Mouse (Mus musculus) cerebellum, adult (tissue): ENCODE results near the gene Shq1.

Experiments used
- ATAC-seq: cut with Nextera tagmentation; 2 replicates; pipeline ENCODE4 v1.9.2; 2017; ENCODE audit warnings: mild to moderate bottlenecking, moderate library complexity, mixed read lengths; ENCODE audit not compliant: insufficient number of reproducible peaks, low FRiP score, low TSS enrichment

The Shq1 gene

DNA sequence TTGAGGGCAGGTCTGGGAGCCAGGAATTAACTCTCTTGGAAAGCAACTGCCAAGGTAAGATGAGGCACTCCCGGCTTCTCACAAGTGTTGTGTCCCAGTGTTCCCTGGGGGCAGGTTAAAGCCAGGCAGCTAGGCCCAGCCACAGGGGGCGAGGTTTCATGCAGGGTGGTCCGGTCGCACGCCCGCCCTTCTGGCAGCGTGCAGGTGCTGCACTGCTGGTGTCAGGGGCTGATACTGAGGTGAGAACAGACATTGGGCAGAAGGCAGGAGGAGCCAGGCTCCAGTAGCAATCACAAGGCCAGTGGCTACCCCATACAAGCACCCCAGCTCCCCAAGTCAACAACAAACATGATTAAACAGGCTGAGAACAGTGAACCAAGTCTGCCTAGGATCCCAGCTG lies 132.4 kb downstream of the Shq1 start:
- no peak for ATAC-seq

DNA sequence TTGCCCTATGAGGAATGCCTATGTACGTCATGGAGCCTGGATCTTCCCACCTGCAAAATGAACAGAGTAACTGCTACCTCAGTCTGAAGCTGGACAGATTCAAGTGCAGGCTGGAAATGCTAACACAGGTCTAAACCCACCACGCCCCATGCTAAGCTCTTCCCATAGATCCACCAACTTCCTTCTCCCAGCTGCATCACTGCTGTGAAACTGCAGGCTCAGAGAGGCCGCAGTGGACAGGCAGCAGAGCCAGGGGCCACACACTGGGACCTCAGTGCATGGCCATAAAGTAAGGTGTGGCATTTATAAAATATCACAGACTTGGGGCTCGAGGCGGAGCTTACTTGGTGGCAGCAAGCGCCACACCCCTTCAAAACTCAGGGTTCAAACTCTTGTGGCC lies 133.0 kb downstream of the Shq1 start:
- ATAC-seq = no peak

DNA sequence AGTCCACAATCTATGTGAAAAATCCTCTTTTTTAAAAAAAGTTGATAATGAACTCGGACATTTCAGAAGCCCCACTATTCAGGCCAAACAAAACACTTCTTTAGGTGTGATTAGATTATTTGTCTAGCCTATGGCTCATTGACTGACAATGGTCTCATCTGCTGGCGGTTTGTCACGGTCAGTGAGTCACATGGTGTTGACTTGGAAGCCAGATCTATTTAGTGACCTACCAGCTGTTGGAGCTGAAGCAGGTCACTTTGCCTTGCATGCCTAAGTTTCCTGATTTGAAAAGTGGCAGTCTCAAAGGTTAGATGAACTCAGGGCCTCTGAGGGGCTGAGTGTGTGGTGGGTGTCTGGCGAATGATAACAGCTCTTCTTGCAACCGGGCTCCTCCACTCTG lies 133.9 kb downstream of the Shq1 start:
- no peak for ATAC-seq

DNA sequence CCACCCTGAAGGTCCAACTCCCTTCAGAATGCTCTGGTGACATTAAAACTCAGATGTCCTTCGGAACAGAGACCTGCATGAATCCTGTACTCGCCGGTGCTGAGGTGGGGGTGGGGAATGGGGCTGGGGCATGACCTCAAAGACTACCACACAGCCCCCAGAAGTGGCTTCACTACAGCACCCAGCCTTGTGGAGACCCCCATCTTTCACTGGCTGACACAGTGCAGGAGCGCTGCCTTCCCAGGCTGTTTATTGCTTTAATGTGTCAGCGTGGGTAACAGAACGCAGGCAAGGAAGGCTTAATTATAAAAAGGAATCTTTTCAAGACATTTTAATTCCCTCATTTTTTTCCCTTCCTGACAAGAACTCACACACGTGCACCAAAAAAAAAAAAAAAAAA lies 137.6 kb downstream of the Shq1 start:
- no peak for ATAC-seq

DNA sequence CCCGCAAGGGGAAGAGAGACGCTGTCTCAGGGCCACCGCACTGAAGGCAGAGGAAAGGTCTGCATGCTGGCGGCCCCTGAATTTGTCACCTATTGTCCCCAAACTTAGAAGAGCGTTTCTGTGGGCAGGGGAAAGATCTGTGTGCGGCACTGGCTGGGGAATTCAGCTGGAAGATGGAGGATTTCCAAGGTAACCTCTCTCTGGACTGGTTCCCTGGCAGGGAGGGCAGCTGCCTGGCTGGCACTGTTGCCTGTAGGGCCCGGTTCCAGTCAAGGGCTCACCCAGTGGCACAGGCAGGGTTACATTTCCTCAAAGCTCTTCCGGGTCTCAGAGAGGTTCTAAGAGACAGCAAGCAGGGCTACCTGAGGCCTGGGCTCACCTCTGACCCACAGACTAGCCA lies 138.6 kb downstream of the Shq1 start:
- no peak for ATAC-seq

DNA sequence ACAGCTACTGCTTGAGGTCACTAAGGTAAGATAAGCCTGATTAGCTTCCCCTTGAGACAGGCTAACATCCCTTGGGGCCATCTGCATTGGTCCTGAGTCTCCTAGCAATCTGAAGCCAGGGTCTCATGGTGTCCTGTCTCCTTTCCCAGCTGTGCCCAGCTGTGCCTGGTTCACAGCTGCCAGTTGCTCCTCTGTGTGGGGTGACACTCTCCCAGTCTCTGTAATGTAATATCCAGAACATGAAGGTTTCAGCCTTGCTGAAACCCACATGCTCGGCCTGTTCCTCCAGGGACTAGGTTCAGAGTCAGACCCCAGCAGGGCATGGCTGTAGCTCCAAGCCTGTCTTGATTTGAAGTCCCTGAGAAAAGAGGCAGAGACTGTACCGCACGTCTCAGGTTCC lies 141.3 kb downstream of the Shq1 start:
- no peak for ATAC-seq

DNA sequence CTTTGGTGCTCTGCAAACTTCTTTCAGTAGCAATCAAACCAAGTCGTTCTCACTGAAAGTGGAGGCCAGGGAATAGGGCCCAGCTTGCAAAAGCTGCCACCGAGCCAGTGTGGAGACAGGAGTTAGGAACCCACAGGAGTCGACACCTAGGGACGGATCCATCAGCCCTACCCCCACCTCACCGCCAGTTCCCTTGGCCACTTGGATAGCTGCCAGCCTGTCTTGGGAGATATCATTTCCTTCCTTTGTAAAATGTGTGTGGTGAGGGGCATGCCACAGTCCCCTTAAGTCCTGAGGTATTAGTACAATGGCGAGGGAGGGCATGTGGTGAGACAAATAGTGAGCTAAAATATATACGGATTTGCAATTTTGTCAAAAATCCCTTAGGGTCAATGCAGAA lies 142.4 kb downstream of the Shq1 start:
- ATAC-seq = no peak

DNA sequence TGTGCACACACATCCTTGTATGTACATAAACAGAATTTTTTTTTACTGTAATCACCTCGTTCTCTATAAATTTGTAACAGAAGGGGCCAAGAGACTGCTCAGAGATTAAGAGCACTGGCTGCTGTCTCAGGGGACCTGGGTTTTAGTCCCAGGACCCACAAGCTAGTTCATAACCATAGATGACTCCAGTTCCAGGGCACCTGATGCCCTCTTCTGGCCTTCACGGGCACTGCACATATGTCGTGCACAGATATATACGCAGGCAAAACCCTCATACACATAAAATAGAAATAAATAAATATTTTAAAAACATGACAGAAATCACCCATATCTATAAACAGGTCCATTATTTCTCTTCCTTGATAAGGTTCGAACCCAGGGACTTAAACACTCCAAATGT lies 143.0 kb downstream of the Shq1 start:
- no peak for ATAC-seq

DNA sequence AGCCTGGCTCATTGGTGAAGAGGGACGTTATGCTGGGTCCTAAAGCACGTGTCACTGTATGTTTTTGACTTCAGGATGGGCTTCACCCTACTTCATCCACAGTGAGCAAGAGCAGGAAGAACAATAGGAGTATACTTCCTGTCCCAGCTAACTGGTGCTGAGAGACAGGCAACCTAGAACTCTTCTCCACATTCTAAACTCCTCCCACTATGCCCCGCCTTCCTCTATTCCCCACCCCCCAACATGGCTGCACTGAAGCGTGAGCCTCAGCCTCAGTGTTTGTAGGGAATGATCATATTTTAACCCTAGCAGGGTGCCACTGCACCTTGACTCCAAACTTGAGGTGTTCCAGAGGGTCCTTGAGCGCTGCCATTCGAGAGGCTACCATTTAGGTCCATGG lies 143.8 kb downstream of the Shq1 start:
- no peak for ATAC-seq

DNA sequence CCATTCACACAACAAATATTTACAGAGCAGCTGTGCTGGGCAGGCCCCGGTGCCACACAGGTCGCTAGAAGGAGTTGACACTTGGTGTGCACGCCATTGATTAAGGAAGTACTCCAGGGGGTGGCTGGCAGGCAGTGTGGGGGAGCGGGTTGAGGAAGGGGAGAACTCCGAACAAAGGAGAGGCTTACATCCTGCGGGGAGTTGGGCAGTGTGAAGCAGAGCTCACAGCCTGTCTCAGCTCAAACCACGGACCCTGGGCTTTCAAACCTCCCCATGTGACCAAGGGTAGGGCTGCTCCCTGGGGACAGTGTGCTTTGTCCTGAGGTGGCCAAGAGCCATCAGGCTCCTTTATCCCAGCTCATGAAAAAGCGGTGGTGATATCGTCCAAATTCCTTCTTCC lies 144.9 kb downstream of the Shq1 start:
- no peak for ATAC-seq

DNA sequence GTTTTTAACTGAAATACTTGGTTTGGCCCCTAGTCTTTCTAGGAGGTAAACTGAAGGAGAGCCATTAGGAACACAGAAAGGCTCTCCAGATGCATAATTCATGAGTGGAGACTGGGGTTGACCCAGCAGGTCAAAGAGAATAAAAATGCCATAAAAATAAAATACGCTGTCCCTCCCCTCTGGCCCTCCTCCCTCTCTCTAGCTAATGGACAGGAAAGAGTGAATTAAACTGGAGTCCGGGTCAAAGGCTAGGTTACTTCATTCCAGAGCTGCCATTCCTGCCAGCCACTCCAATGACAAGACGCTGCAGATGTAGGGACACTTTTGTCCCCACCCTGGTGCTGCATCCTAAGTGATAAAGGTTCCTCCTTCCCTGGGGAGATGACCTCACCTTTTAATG lies 145.5 kb downstream of the Shq1 start:
- ATAC-seq = no peak

DNA sequence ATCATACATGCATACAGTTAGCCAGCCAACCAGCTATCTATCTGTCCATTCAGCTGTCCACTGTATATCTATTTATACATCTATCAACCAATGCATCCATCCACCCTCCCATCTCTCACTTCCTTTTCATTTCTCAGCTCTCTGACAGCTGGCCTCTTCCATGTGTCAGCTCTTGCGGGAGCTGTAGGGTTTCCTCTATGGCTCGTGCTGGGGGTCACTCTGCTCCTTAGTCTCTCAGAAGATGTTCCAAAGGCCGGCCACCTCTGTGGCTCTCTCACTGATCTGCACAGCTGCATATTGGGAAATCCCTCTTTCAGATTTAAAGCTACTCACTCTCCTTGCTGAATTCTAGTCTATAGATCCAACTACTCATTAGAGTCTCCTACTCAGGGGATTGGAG lies 148.5 kb downstream of the Shq1 start:
- no peak for ATAC-seq

DNA sequence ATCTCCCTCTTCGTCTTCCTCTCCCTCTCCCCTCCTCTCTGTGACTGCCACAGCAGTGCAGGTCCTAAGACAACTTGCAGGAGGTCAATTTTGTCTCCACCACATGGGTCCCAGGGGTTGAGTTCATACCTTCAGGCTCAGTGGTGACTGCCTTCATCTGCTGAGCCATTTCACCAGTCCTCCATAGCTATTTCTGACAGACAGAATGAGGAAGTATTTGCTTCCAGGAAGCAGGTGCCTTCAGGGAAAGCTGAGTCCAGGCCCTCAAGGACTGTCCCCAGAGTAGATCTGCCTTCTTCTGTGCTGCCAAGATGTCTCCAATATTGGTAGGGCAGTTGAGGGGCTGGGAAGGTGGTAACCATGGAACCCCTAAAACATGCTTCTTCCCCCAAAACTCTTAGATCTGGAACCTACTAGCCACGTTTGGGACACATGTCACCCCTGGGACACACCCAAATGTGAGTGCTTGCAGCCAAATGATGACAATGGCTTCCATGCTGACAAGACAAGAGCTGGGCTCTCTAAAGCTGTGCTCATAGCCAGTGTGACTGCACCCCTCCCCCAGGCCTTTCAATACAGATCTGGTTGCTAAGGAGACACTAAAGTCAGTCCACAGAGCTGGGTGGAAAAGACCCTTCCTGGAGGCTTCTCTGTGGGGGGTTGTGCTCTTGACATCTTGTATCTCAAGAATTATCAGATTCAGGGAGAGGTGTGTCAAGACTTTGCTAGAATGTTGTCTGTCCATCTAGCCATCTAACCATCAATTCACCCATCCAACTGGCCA lies 149.2 kb downstream of the Shq1 start:
- ATAC-seq = no peak

DNA sequence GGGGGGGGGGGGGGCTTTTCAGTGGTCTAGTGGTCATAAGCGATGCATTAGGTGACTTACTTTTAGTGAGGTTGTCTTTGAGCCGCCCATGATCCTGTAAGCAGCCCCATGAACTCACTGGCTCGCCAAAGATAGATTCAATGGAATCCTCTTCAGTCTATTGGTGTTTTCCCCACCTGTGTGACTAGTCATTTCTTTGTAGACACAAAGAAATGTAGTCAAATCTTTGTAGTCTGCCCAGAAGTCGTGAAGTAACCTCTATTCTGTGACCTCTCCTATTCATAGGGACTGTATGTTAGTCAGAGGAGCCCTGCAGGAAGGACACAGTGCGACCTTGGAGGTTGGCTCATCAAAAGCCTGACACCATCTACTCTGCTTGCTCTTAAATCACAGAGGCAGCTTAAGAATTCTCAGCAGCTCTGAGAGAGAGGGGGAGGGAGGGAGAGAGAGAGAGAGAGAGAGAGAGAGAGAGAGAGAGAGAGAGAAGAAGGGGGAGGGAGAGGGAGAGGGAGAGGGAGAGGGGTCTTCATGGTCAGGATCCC lies 150.3 kb downstream of the Shq1 start:
- no peak for ATAC-seq

DNA sequence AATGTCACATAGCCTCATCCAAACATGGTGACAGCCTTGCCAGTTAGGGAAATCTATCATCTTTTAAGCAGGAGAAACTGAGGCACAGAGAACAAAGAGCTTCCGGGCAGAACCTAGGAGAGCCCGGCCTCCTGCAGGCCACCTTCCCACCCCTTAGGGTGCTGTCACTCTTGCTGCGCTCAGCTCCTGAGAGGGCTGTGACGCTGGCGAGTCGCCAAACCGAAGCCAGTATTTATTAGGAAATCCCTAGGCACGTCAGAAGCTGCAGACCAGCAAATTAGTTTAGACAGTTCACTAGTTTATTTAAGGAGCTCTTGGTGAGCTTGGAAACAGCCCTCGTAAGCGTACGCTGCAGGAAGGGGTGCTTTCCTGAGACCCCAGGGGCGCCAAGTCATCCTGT lies 151.1 kb downstream of the Shq1 start:
- no peak for ATAC-seq
